Mouse (Mus musculus) spleen, adult 2 months (tissue): Measurements from ENCODE around the gene Atp1b2.

Source experiments
- CTCF ChIP-seq: fragments of 200-500 bp; IDR thresholded peaks from 2 replicates; pipeline ENCODE4 v1.5.1; 2011; ENCODE audit warnings: mild to moderate bottlenecking, inconsistent platforms; ENCODE audit not compliant: insufficient read depth, insufficient read length, insufficient replicate concordance; ENCODE audit errors: extremely low read depth
- POLR2A ChIP-seq: fragments of 200-500 bp; IDR thresholded peaks from 2 replicates; pipeline ENCODE4 v1.6.1; 2011; ENCODE audit warnings: low read depth, low read length, inconsistent platforms

DNA sequence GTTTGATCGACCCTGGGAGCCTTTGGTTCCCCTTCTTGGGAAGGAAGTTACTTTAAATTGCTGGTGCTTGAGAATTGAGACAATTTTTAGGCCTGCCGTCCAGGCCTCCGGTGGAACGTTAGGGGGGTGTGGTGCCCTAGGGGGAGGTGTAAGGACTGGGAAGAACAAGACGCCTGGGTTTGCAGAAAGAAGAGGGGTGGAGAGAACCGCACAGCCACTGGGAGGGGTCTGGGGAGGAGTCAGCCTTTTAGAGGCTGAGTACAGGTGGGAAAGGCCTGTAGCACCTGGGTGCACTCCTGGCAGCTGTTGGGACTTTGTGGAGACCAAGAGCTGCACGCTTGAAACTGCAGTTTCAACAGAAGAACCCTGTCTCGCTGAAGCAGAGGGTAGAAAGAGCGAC, 49.0 kb upstream of the Atp1b2 start:
- TF ChIP-seq CTCF (no peak), POLR2A (no peak)
